Mouse (Mus musculus) lung, embryonic 14.5 days (tissue): ENCODE measurements at regions not wholly inside any gene's neighbourhood (a gene's known extent, or its start where the extent isn't known, plus 50 kb on each side); places are given as distances from the start of the nearest gene placed in this dataset.

Experiments used
- ATAC-seq: fragments of 200-750 bp; cut with Nextera tagmentation; 2 replicates; pipeline ENCODE4 v1.8.0; 2017; ENCODE audit warnings: mild to moderate bottlenecking, moderate TSS enrichment, moderate library complexity; ENCODE audit not compliant: insufficient read depth
- DNase-seq: peaks from one replicate; pipeline ENCODE4 v3.0.0-alpha.2; 2015
- H3K27ac ChIP-seq: fragments of 300-500 bp; sonication (generic); 2 replicates; pipeline ENCODE4 v1.5.1; 2014; ENCODE audit warnings: low read depth, mild to moderate bottlenecking, moderate library complexity
- H3K27me3 ChIP-seq: fragments of 300-500 bp; sonication (generic); 2 replicates; pipeline ENCODE4 v1.6.1; 2014; ENCODE audit warnings: low read length, control low read depth; ENCODE audit not compliant: insufficient read depth
- H3K36me3 ChIP-seq: fragments of 300-500 bp; sonication (generic); 2 replicates; pipeline ENCODE4 v1.6.1; 2014; ENCODE audit warnings: control low read depth; ENCODE audit not compliant: insufficient read depth
- H3K4me1 ChIP-seq: fragments of 300-500 bp; sonication (generic); 2 replicates; pipeline ENCODE4 v1.6.1; 2014; ENCODE audit warnings: antibody characterized with exemption, control low read depth; ENCODE audit not compliant: insufficient read depth
- H3K4me2 ChIP-seq: fragments of 300-500 bp; sonication (generic); 2 replicates; pipeline ENCODE4 v1.6.1; 2014; ENCODE audit warnings: mild to moderate bottlenecking
- H3K4me3 ChIP-seq: fragments of 300-500 bp; sonication (generic); 2 replicates; pipeline ENCODE4 v1.5.1; 2014; ENCODE audit warnings: low read depth, low read length
- H3K9ac ChIP-seq: fragments of 300-500 bp; sonication (generic); 2 replicates; pipeline ENCODE4 v1.6.1; 2014
- H3K9me3 ChIP-seq: fragments of 300-500 bp; sonication (generic); 2 replicates; pipeline ENCODE4 v1.6.1; 2016; ENCODE audit warnings: low read depth, low read length, control low read depth
- CTCF ChIP-seq: IDR thresholded peaks from 2 replicates; pipeline ENCODE4 v1.5.1; 2016; ENCODE audit warnings: antibody characterized with exemption, low read depth
- WGBS: fragments of 180-500 bp; shearing (Covaris S2); extraction: QIAGEN DNeasy Blood & Tissue Kit; methylation state at CpG from one replicate; pipeline ENCODE4 v1.1.7; 2014; 5-methylcytosine and 5-hydroxymethylcytosine counted together

GRCm38 (mm10) chr17:48877505-48877904, 54.7 kb upstream of the Lrfn2 start:
- Histone ChIP-seq H3K27ac (no peak overlapping the region), H3K4me3 (no peak overlapping the region), H3K36me3 (no peaks in the 10 kb centered on the region), H3K4me1 (no peaks in the 10 kb centered on the region), H3K4me2 (no peak overlapping the region), H3K9me3 (no peaks in the 10 kb centered on the region), H3K9ac (no peak overlapping the region), H3K27me3 (no peaks in the 10 kb centered on the region)
- DNase-seq (no peak), ATAC-seq (no peak)
- WGBS = 62% methylated on average over 8 of the region's 8 CpGs
- TF ChIP-seq CTCF = no peak

GRCm38 (mm10) chr17:48880590-48880989, 51.6 kb upstream of the Lrfn2 start:
- DNase-seq (peak; percentile 13), ATAC-seq (no peak)
- Histone ChIP-seq H3K27me3 (no peaks in the 10 kb centered on the region), H3K36me3 (no peaks in the 10 kb centered on the region), H3K4me2 (no peak overlapping the region), H3K9me3 (no peaks in the 10 kb centered on the region), H3K4me1 (no peaks in the 10 kb centered on the region), H3K27ac (no peak overlapping the region), H3K9ac (no peak overlapping the region), H3K4me3 (no peak overlapping the region)
- 78% methylated on average over 3 of the region's 3 CpGs for WGBS
- no peak for TF ChIP-seq CTCF

DNA sequence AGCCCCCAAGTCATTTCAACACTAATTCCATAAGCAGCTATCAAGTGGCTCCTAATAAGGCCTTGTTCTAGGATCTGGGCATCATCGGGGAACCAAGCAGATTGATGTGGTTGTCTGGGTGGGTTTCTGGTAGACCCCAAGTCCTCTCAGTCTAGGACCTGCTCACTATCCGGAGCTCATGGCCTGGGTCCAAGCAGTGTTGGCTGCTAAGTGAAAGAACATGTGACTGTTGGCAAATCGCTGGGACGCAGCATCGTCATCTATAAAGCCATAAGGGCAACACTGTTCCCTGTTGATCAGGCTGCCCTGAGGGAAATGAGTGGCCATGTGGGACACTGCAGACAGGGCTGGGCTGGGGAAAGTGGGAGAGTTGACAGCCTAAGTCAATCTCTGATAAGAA, 50.2 kb upstream of the Lrfn2 start:
- Histone ChIP-seq H3K4me3 (no peak overlapping the region), H3K9ac (no peak overlapping the region), H3K27ac (no peak overlapping the region), H3K9me3 (no peaks in the 10 kb centered on the region), H3K36me3 (no peaks in the 10 kb centered on the region), H3K27me3 (no peaks in the 10 kb centered on the region), H3K4me1 (no peaks in the 10 kb centered on the region), H3K4me2 (no peak overlapping the region)
- no peak for TF ChIP-seq CTCF
- WGBS = 67% methylated on average over 5 of the region's 5 CpGs
- ATAC-seq (no peak), DNase-seq (no peak)
